Mouse (Mus musculus) adrenal gland (tissue): ENCODE measurements around the gene Zfp358.

Source experiments
- intact Hi-C: fragments of 180-260 bp; cut with DNase I; formaldehyde crosslinking; loops from one replicate; pipeline ENCODE4 v1.15.1; 2025

Zfp358 gene

GRCm38 (mm10) chr8:3498583-3498982 lies 5.6 kb downstream of the Zfp358 start:
- intact Hi-C loops: no loop called here

GRCm38 (mm10) chr8:3499751-3500150 lies 6.8 kb downstream of the Zfp358 start:
- intact Hi-C loops: no loop called here

- intact Hi-C loops: no loop called here
Observed at GRCm38 (mm10) chr8:3500235-3501090, 7.5 kb downstream of the Zfp358 start, which contains the start of gene Mcoln1. Gene Mcoln1 (plus strand): TSS chr8:3500457.

- intact Hi-C loops: no loop called here
Observed at GRCm38 (mm10) chr8:3502217-3502616, 9.3 kb downstream of the Zfp358 start.

- intact Hi-C loops: no loop called here
Observed at GRCm38 (mm10) chr8:3507979-3508754, 15.2 kb downstream of the Zfp358 start.

GRCm38 (mm10) chr8:3514681-3515247 lies 21.8 kb downstream of the Zfp358 start:
- intact Hi-C loops: no loop called here

- intact Hi-C loops: no loop called here
Observed at GRCm38 (mm10) chr8:3515260-3515671, 22.3 kb downstream of the Zfp358 start, which contains the start of gene Pnpla6. Gene Pnpla6 (plus strand): TSS chr8:3515384.

GRCm38 (mm10) chr8:3515771-3516417 lies 23.0 kb downstream of the Zfp358 start:
- intact Hi-C loops: no loop called here

GRCm38 (mm10) chr8:3516450-3517116 lies 23.6 kb downstream of the Zfp358 start:
- intact Hi-C loops: no loop called here

GRCm38 (mm10) chr8:3517117-3517495 lies 24.2 kb downstream of the Zfp358 start:
- intact Hi-C loops: no loop called here

- intact Hi-C loops: no loop called here
Observed at GRCm38 (mm10) chr8:3522007-3522697, 29.2 kb downstream of the Zfp358 start.

- intact Hi-C loops: no loop called here
Observed at GRCm38 (mm10) chr8:3530816-3531215, 37.9 kb downstream of the Zfp358 start.

GRCm38 (mm10) chr8:3531936-3532335 lies 39.0 kb downstream of the Zfp358 start:
- intact Hi-C loops: no loop called here

GRCm38 (mm10) chr8:3536053-3536841 lies 43.3 kb downstream of the Zfp358 start:
- intact Hi-C loops: no loop called here

GRCm38 (mm10) chr8:3536940-3537339 lies 44.0 kb downstream of the Zfp358 start:
- intact Hi-C loops: no loop called here

- intact Hi-C loops: no loop called here
Observed at GRCm38 (mm10) chr8:3537666-3538065, 44.7 kb downstream of the Zfp358 start.

- intact Hi-C loops: no loop called here
Observed at GRCm38 (mm10) chr8:3539146-3539545, 46.2 kb downstream of the Zfp358 start.

GRCm38 (mm10) chr8:3540076-3540475 lies 47.1 kb downstream of the Zfp358 start:
- intact Hi-C loops: no loop called here

- intact Hi-C loops: no loop called here
Observed at GRCm38 (mm10) chr8:3546511-3546910, 53.6 kb downstream of the Zfp358 start.
